Mouse (Mus musculus) layer of hippocampus, adult 9-10 months (tissue): Measurements from ENCODE around the gene Atxn10.

Source experiments
- DNase-seq: peaks from one replicate; pipeline ENCODE4 v3.0.0; 2022; ENCODE audit warnings: low spot score

Atxn10 gene

DNA sequence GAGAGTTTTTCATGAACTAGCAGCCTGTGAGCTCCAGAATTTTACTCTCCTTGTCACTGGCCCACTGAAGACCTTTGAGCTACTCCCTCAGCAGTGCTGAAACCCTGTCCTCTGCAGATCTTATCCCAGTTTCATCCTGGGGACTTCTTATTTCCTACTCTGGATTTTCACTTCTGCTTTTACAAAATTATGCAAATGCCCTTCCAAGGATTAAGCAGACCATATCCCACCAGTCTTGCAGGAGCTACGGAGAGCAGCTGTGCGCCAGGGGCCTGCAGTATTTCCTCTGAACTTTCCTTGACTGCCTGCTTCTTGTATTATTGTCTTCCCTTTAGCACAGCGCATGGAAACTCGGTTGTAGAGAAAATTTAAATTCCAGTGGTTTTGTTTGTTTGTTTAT, 68.7 kb downstream of the Atxn10 start:
- DNase-seq: no peak

DNA sequence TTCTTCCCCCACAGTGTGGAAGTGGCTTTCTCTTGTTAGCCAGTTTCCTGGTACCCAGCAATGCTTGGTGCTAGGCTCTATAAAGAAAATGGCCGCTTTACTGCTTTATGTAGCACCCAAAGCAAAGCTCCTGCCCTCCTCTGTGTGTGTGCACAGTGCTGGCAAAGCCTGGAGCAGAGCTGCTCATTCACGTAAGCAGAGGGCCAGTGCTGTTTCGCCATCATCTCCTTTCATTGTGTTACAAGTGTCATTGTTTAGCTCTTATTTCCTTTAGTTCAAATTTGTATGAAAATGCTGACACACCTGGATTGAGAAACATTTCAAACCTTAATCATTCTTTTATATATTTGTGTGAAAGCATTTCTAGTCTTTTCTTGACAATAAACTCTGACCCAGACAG, 69.5 kb downstream of the Atxn10 start:
- DNase-seq: no peak

DNA sequence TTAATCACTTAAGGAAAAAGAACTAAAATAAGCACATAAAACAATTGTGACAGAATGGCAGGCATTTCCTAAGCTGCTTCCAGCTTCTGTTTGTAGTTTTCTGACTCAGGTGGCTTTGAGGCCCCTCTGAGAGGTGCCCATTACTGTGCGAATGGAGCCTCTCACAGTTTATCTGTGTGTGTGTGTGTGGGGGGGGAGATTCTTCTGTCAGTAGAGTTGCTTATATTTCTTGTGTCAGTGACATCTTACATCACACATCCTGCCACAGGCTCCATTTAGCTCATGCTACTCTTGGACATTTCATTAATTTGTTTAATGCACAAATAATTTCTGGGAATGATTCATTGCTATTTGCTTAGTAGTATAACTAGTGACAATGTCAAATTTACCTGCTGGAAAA, 70.8 kb downstream of the Atxn10 start:
- no peak for DNase-seq

DNA sequence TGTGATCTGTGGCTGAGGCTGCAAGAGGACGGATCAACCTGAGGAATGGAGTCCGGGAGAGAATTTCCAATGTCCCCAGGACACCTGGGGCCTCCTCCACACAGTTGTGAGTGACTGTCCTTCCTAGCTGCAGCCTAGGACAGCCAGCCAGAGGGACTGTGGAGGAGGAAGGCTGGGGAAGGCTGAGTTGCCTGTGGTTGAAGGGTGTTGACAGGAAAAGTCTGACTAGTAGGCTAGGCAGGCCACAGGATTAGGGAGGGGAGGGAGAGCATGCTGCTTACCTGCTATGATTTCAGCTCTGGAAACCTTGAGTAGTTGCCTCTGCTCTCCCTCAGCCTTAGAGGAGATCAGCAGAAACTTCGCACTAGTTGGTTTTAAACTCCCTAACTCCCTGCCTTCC, 71.3 kb downstream of the Atxn10 start:
- no peak for DNase-seq

DNA sequence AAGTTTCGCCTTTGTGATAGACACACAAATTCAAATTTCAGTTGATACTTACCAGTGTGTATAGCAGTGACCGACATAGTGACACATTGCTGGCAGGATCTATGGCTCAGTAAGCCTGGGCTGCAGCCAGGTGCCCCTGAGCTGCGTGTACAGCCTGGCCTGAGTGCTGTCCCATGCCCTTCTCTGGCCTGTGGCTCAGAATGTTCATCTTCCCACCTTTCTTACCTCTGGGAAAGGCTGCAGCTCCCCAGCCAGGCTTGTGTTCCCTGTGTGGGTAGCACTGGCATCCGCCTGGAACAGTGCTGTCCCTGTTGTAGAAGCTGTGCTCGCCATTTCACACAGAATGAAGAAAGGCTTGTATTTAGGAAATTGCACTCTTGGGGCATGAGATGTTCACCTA, 72.7 kb downstream of the Atxn10 start:
- DNase-seq: no peak

DNA sequence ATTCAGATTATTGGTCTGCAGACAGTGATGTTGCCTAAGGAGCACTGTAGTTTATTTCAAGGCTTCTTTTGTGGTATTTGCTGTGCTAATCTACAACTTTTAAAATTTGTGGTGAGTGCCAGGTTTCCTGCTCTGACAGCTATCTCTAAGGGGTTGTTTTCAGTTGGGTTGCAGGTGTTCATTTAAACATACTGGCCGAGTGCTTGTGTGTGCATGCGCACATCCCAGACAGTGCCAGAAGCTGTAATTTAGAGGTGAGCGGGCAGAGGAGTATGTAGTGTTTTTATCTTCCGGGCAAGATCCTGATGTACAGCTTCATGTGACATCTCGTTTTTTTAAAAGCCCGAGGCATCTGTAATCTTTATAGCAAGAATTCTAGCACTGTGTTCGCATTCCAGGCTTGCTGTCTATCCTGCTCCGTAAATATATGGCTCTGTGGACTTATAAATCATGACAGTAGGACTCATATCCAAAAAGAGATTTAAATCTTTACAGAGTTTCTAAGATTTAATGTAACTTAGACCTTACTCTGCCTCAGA, 73.3 kb downstream of the Atxn10 start:
- DNase-seq: no peak

DNA sequence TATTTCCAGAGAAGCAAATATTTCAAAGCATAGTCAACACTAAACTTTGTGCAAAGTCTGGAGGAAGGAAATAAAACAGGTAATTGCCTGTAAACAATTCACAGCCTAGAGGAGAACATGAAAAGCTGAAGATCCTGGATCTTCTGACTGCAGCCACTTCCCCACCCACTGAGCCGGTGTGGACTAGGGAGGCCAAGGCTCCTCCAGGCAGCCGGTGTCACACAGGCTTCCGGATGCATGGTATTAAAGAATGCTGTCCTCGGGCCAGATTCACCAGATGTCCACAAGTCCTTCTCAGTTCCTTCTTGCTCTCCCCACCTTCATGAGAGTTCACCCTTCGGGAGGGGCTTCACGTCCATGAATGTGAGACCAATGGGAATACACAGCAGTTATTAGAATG, 73.8 kb downstream of the Atxn10 start:
- no peak for DNase-seq

DNA sequence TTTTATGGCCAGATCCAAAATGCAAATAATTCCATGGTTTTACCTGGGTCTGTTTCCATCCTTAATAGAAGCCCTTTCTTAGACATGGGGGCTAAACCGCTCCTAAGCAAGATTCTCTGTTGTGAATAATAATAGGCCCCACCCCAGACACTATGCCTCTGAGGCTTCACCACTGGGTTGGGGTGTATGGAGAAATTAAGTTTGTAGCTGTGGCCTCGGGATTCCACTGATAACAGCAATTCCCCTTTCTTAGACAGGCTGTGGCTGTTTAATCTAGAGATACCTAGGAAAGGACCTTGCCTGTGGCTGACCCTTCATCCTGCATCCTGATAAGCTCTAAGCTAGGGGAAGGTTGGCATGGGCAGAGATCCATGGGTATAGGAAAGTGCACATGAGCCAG, 78.6 kb downstream of the Atxn10 start:
- DNase-seq: no peak

DNA sequence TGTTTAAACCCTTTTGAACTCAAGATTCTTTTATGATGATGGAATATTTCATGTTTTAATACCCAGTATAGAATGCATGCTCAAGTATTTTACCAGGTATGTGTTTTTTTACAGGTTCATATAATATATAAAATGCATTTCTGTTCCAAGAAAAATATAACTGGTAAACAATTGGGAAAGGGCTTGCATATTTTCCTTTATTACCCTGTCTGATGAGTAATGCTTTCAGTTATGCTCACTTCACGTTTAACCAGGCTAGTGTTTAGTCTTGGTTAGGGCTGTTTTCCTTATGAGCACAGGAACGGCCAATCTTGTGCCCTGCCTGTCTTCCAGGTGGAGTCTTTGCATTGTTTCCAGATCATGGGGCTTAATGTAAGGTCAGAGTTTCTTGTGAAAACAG, 84.6 kb downstream of the Atxn10 start:
- no peak for DNase-seq

DNA sequence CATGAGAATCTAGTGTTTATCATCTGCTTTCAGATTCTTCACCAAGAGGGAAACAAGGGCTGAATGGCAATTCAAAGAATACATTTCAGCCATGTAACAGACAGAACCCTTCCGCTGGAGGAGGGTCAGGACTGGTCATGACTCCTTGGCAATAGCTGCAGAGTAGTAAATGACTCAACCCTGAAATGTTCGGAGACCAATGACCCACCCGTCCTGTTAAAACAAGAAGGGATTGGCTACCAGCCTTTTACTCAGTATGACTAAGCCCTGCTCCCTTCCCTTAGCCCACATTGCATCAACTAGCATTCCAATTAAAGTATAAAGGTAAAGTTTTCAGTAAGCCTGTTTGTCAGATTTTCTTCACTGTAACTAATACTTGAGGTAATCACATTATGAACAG, 88.2 kb downstream of the Atxn10 start:
- no peak for DNase-seq

DNA sequence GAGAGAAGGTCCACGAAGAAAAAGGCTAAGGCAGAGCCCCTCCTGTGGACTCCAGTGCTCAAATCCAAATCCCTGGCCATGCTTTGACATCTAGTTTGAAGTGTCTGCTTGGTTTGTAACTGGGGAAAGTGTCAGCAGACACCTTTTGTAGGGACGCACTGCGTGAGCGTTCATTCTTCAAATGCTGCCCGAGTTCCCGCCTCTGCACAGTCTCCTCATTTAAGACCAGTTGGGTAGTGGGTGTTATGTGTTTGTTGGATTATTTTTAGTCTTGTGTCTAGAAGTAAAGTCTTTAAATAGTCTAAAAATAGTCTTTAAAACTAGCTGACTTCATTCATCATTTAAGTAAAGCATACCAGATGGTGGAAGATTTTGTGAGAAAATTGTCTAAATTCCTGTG, 92.1 kb downstream of the Atxn10 start:
- DNase-seq: no peak

DNA sequence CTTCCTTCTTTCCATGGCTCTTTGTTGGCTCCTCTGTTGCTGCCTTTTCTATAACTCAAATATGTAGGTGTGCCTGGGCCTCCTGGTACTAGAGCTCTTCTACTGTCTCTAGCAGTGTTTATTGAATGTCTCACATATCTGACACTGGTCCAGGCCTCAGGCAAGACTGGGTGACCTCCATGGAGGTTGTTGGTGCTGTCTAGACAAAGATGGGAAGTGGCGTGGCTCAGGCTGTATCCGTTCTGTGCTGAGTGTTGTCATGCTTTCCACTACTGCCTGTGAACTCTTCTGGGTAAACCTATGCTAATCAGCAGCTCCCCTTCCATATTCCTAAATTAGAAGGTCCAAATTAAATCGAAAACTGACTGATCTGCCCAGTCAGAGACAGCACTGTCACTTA, 106.5 kb downstream of the Atxn10 start:
- DNase-seq: no peak

DNA sequence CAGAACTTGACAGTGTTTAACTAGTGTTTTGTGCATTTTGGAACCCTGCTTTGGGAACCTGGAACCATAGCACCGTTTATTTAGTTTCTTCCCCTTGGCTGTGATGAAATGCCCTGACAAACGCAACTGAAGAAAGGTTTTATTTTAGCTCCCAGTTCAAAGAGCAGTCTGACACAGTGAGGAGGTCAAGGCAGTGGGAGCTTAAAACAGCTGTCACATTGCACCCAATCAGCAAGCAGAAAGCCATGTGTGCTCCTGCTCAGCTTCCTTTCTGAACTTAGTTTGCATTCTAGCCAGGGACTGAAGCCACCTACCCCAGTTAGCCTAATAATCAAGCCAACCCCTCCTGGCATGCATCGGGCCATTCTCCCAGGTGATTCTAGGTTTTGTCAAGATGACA, 110.6 kb downstream of the Atxn10 start:
- DNase-seq: no peak

DNA sequence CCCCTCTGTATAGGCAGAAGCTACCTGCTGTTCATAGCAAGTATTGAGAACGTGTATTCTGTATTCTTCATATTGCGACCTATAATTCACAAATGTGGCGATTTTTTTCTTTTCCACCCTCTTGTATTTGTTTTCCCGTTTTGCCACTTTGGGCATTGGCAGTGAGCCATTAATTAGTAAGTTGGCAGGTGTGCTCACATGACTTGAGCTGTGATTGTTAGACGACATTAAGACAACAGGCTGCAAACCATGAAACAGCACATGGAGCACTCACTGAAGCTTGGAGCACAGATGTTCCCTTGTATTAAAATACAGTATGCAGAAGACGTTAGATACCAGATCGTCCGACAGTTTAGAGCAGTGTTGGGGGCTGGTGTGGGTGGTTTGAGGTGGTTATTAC, 120.8 kb downstream of the Atxn10 start:
- DNase-seq: no peak

DNA sequence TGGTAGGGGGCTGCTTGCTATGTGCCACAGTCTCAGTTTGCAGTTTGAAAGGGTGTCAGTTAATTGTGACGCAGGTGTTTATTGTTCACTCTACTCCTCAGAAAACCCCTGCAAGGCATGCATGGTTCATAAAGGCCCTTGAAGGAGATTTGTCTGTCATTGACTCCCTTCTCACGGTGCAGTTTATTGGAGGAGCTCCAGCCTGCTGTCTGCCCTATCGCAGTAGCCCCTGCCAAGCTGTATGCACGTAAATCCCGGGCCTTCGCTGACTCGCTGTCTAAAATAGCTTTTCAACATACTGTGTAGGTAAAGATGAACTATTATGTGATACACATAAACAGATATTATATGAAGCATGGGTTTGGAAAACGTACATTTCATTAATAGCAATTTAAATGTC, 121.8 kb downstream of the Atxn10 start:
- DNase-seq: no peak

DNA sequence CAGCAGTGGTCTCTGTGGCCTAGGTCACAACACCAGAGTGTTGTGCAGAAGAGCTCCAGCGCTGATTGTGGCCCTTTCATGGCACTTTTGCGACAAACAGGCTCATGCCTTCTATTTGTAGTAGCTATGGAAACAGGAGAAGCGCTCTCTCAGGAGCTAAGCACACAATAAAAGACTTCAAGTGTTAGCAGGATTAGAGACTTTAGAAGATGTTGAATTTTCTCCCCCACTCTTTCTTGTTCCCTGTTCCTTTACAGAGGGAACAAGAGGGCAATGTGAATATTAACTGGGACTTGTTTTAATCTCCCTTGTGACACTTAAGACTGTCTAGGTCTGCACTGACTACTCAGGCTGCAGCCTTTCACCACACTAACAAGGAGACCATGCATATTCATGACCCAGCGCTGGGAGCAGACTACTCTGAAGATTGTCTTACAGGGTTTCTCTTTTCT, 122.6 kb downstream of the Atxn10 start:
- no peak for DNase-seq

DNA sequence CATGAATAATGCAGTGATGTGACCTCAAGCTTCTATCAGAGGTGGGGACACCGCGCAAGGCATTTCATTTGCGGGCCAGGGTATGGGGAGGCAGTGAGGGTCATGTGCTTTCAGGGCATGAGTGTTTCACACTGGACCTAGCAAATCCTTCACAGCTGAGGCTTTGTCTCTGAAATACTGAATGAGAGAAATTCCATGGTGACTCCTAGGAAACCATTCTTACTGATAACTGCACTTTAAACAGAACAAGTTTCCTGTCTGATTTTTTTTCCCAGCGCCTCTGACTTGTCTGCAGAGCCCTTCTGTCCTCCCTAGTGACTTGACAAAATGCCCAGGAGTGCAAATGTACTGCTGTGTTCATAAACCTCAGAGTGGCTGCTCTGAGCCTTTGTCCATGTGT, 125.5 kb downstream of the Atxn10 start:
- DNase-seq: no peak

DNA sequence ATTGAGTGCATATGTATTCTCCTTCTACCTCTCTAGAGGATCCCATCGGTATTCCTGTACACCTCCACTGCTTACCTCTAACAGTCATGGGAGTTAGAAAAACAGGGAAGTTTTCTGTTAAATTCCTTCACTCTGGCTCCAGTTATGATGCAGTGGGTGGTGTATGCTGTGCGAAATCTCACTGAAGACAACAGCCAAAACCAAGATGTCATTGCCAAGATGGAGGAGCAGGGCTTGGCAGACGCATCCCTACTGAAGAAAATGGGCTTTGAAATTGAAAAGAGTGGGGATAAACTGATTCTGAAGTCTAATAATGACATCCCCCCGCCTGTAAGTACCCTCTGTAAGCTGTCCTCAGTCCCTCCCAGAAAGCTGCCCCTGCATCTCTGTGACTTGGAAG, 126.1 kb downstream of the Atxn10 start:
- DNase-seq: no peak

DNA sequence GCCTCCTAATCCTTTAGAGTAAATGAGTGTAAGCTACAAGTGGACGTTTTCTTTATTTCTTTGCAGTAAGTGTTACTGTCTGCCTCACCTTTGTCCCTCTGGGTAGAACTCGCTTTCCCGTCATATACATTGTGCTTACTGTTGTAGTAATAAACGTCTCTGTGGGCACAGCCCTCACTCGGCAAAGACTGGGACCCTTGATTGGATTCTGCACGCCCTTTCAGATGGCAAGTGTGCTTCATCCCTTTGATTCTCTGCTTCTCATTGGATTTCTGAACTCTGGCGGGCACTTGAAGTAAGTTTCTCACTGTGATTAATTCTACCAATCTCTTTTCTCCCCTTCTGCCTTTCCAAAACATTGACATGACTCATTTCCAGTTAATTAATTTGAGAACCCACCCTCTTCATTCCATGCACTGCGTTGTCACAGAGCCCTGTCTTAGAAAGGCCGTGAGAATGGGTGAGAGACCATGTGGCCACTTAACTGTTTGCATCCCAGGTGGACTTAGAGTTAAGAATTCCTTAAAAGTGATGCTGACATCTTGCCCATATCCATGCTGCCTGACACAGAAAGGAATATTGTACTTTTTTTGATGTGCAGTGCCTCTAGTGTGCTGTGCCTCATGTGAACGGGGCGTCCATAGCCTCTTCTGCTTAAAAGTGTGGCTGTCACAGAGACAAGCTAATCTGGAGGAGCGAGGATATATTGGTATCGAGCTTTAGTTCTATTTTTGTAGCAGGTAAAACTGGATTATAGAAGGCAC, 127.2 kb downstream of the Atxn10 start:
- no peak for DNase-seq

DNA sequence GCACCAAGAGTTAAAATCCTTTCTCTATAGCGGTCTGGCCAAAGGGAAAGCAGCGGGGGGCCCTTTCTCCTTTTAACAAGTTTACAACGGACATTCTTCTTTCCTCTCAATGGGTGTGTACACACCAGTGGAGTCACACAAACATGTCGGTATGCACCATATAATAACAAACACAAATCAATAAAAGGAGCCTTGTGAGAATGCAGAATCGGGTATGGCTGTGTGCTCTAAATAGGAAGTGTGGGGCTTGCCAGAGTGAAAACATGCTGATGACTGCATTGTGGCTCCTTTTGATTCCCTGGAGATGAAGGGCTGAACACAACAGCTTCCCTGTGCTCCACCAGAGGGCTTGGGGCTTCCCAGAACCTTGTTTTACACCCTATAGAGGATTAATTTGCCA, 128.1 kb downstream of the Atxn10 start:
- DNase-seq: no peak

DNA sequence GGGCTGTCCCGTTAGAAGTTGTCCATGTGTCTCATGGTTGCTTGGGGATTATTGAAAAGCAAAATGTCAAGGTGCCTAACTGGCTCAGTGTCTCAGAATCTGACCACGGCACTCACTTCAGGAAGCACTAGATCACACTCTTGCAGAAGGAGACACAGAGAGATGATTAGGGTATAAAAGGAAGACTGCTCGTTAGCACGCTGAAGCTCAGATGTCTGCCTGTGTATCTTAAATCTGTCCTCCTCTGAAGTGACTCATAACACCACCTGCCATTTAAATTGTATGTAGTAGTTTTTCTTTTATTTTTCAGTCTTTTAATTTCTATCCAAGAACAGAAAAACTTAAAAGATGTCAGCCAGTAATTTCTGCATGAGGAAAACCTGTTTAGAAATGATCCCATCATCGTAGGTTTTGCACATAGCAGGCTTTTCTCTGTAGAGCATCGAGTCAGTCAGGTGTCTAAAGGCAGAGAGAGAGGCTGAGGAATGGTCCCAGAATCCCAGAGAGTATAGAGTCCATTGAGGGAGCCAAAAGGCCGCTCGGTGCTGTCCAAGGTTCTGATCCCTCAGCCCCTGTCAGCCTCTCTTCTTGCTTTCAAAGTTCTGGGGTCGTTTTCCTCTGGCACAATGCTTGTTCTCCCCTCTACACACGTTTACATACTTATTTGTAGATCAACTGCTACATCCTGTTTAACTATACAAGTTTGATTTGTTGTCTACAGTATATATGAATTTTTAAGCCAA, 128.9 kb downstream of the Atxn10 start:
- no peak for DNase-seq

DNA sequence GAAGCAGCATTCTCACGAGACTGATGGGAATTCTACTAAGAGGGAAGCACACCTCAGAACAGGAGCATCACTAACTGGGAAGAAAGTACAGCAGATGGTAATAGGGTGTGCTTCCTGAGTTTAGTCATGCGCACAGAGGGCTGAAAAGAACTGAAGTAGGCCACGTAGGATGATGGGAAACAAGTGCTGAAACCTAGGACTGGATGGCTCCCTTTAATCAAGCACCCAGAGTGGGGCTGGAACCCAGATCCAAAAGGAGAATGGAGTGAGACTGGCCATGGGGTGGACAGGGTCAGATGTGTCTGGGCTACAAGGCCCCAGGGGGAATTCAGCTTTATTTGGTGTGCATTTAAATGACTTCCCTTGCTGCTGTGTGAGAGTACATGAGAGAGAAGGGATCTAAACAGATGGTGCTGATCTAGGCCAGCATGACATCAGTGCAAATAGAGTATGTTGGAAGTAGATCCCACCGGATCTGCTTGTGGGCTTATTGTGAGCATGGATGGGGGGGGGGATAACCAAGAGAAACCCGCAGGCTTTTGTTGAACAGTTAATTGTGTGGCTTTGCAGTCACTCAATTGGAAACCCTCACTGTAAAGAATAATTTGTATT, 130.5 kb downstream of the Atxn10 start:
- no peak for DNase-seq

DNA sequence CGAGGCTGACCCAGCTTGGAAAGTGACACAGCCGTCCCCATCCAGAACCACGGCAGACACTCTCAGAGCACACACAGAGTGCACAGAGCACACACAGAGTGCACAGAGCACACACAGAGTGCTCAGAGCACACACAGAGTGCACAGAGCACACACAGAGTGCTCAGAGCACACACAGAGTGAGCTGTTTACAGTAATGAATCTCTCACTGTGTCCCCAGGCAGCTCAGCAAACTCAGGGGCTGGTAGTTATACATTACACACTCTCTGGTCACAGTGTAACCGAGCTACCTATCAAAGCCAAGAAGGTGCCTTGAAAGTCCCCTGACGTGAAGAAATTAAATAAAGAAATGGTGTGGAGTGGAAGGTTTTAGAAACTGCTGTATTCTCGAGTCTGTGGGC, 133.4 kb downstream of the Atxn10 start:
- no peak for DNase-seq
